Mouse (Mus musculus): ENCODE measurements at regions not wholly inside any gene's neighbourhood (a gene's known extent, or its start where the extent isn't known, plus 50 kb on each side); places are given as distances from the start of the nearest gene placed in this dataset.

GRCm38 (mm10) chr13:37290636-37291035, 54.4 kb upstream of the Ly86 start:
- no peak for DNase-seq (ENCODE audit: extremely low spot score)

GRCm38 (mm10) chr13:37288993-37289392, 56.0 kb upstream of the Ly86 start:
- DNase-seq (ENCODE audit: extremely low spot score), result no peak

- DNase-seq (ENCODE audit: extremely low spot score), result no peak
Measured at GRCm38 (mm10) chr13:37282515-37282914, 62.5 kb upstream of the Ly86 start.

GRCm38 (mm10) chr13:37279078-37279789, 65.8 kb upstream of the Ly86 start:
- no peak for DNase-seq (ENCODE audit: extremely low spot score)

GRCm38 (mm10) chr13:37249581-37250461, 95.2 kb upstream of the Ly86 start:
- DNase-seq (ENCODE audit: extremely low spot score), result peak; percentile 6

GRCm38 (mm10) chr13:37248741-37249140, 96.3 kb upstream of the Ly86 start:
- no peak for DNase-seq (ENCODE audit: extremely low spot score)

GRCm38 (mm10) chr13:37240048-37240447, 105.0 kb upstream of the Ly86 start:
- no peak for DNase-seq (ENCODE audit: extremely low spot score)

GRCm38 (mm10) chr13:37237285-37237684, 107.7 kb upstream of the Ly86 start:
- no peak for DNase-seq (ENCODE audit: extremely low spot score)

GRCm38 (mm10) chr13:37225834-37226233, 119.2 kb upstream of the Ly86 start:
- no peak for DNase-seq (ENCODE audit: extremely low spot score)

- no peak for DNase-seq (ENCODE audit: extremely low spot score)
Measured at GRCm38 (mm10) chr13:37220436-37220835, 124.6 kb upstream of the Ly86 start.

GRCm38 (mm10) chr13:37218596-37218995, 126.4 kb upstream of the Ly86 start:
- no peak for DNase-seq (ENCODE audit: extremely low spot score)

- DNase-seq (ENCODE audit: extremely low spot score), result peak; percentile 1
Measured at GRCm38 (mm10) chr13:37214590-37215282, 130.3 kb upstream of the Ly86 start.

GRCm38 (mm10) chr13:37197136-37197535, 147.1 kb upstream of the F13a1 start:
- DNase-seq (ENCODE audit: extremely low spot score), result no peak

GRCm38 (mm10) chr13:37195857-37196256, 145.8 kb upstream of the F13a1 start:
- no peak for DNase-seq (ENCODE audit: extremely low spot score)

- DNase-seq (ENCODE audit: extremely low spot score), result no peak
Measured at GRCm38 (mm10) chr13:37181169-37181787, 131.2 kb upstream of the F13a1 start.

GRCm38 (mm10) chr13:37176526-37176925, 126.5 kb upstream of the F13a1 start:
- DNase-seq (ENCODE audit: extremely low spot score), result no peak

- DNase-seq (ENCODE audit: extremely low spot score), result no peak
Measured at GRCm38 (mm10) chr13:37175997-37176396, 126.0 kb upstream of the F13a1 start.

- DNase-seq (ENCODE audit: extremely low spot score), result no peak
Measured at GRCm38 (mm10) chr13:37158831-37159522, 108.9 kb upstream of the F13a1 start.

GRCm38 (mm10) chr13:37157808-37158207, 107.8 kb upstream of the F13a1 start:
- DNase-seq (ENCODE audit: extremely low spot score), result no peak

- DNase-seq (ENCODE audit: extremely low spot score), result no peak
Measured at GRCm38 (mm10) chr13:37151835-37152516, 101.9 kb upstream of the F13a1 start.

- no peak for DNase-seq (ENCODE audit: extremely low spot score)
Measured at GRCm38 (mm10) chr13:37149961-37150360, 99.9 kb upstream of the F13a1 start.
